Mouse (Mus musculus) spleen, embryonic (tissue): ENCODE results near the gene Robo1.

Experiments used
- CTCF ChIA-PET: fragments of 350-600 bp; sonication (Branson Sonifier 250); formaldehyde crosslinking; loops from one replicate; lab custom pipeline; 2022; lab: Charles Lee

Robo1 gene

DNA sequence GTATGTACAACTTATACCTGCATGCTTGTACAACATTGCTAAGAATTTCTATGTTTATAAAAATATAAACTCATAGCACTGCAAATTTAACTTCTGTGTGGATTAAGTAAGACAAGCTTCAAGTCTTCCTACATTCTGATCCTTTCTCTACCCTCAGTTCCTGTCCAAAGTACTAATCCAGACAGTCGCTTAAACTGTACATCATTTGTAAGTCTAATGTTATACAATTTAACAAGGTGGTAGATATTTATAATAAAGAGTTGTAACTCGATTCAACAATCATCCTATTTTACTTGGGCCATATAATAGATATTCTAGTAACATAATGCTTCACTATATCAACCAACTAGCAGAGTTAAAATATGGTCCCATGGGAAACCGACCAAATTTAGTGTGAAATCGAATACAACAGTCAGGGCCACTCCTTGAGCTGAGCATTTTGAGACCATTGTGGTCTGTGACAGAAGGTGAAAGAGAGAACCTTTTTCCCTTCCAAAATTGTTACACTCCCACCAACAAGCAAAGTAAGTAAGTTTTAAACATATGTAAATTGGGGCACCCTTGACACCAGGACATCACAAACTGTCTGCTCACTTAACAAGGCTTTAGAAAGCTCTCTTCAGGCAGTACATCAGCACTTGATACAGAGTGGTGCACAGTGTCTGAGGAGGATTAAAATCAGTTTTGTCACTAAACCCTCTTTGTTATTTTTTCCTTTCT lies 295.5 kb downstream of the Robo1 start:
- CTCF ChIA-PET, result no interaction called here

DNA sequence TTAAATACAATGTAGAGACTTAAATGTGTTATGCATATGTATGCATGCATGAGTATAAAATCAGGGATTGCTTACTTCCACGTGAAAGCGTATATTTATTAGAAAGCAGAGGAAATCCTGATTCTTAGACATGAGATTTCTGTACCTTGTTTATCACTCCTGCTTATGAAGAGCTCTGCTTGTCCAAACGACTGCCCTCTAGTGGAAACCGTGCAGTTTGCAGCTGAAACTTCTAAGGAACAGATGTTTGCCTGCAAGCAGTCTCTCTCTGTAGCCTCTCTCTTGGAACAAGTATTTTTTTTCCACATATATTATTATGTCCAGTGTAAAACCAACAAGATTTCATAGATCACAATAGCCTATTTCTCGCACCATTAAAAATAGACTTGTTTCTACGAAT lies 297.0 kb downstream of the Robo1 start:
- CTCF ChIA-PET, result interaction anchor here (0.5 kb wide), 1 partner anchor 97 kb away, joined by 3 read pairs; no protein-coding TSS in a partner anchor

DNA sequence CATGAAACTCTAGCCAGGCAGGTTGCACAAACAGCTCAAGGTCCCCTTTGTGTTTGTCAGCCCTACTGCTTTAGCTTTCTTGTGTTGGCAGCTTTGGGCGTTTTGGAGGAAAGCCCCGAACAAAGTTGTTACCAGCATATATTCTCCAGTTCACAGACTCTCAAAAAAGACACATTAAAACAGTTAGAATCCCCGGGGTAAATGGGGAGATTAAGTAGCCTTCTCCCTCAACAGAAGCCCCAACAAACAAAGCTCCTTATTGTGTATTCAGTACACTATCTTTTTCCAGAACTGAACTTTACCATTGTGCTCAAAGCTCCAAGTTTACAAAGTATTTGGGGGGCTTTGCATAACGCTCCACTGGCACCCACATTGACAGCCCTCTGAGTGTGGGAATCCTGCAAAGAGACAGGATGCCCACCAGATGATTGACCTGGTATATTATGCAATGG lies 302.6 kb downstream of the Robo1 start:
- CTCF ChIA-PET, result no interaction called here

DNA sequence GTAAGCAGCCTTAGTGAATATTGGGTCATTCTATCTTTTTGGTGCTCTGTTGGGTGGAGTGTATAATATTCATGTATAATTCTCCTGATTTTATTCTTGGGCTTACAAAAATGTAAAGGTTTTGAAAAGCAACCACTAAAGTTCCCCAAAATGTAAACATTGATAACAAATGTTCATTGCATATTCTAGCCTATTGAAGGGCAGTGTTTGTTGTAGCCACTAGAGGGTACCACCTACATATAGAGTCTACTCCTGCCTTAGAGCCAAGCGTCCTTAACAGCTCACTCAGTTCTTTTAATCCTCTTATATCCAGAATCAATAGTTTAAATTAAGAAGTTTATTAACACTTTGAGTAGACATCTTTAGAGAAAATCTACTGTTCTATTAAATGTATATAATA lies 306.8 kb downstream of the Robo1 start:
- CTCF ChIA-PET, result no interaction called here

DNA sequence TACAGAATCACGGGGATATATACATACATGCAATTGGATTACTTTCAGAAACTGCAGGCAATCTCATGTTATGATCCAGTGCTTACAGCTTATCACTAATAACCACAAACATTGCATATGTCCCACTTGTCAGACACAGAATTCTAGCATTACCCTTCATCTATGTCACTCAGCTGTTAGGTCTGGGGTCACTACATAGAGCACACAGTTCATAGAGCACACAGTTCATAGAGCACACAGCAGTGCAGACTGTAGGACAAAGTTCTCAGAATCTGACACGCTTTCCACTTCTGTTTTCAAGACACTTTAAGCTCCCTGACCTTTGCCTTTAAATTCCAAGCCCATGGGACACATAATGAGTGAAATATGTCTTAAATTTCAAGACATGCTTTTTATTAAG lies 307.3 kb downstream of the Robo1 start:
- CTCF ChIA-PET, result no interaction called here

DNA sequence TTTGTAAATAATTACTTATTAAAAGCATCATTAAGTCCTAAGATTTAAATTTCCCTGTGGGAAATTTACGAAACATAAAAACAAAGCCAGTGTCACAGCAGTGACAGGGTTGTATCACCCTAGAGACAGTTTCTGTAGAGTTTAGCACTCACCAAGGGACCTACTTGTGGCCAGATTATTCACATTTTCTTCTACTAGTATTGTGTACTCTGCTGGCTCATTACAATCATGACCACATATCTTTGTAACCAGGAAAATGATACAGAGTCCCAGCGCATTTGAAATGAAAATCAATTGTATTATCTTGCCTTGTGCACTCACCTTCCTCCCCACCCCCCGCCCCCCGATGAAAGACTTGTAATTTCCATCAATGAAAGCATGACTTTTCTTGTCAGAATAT lies 314.3 kb downstream of the Robo1 start:
- CTCF ChIA-PET, result no interaction called here

DNA sequence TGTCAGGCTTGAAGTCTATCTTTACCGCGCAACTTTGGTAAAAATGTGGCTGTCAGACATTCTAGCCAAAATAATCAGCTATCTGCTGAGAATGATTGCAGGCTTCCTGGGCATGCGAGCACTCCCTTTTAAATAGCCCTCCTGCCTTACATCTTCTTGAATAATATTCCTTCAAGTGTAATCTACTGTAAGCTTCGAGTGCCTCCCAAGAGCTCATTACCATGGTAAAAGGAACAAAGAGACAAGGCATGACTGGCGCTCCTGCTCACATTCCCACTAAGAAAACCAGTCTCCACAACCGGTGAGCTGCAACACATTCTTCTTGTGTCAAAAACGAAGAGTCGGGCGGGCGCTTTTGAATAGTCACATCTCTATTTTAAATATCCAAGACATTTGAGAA lies 314.8 kb downstream of the Robo1 start:
- CTCF ChIA-PET, result no interaction called here

DNA sequence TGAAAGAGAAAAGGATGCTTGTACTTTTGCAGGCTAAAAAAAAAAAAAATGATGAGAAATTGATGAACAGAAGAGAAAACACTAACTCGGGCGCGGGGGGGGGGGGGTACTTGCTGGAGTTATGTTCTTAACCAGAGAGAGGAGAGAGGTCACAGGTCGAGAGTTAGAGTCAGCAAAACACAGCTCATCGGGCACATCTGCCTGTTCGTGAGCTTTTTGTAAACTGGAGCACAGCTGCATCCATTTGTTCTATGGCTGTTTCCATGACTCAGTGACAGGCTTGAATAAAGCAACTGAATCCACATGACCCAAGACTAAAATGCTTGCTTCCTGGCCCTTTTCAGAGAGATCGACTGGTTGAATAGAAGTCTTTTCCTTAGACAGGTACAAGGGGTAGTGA lies 325.7 kb downstream of the Robo1 start:
- CTCF ChIA-PET, result no interaction called here

DNA sequence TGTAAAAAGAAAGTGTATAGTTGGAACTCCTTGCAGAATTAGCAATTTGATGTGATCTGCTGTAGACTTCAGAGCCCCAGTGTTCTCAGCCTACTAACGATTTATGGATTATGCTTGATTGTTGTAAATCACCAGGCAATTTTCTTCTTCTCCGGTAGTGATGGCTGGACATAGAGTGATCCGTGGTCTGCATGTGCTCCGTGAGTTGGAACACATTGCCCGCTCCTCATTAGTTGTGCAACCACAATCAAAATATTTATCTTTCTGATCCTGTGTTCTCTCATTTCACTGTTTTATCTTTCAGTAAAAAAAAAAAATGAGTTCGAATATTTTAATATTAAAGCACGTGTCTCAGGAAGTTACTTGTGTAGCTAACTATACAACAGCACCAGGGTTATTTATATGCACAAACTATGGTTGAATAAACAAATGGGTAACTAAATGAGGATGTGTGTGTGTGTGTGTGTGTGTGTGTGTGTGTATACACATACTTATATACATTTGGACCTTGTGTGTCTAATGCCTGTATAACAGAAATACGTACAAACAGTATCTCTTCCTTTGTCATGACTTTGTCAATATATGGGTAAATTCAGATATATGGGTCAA lies 331.3 kb downstream of the Robo1 start:
- CTCF ChIA-PET, result no interaction called here

DNA sequence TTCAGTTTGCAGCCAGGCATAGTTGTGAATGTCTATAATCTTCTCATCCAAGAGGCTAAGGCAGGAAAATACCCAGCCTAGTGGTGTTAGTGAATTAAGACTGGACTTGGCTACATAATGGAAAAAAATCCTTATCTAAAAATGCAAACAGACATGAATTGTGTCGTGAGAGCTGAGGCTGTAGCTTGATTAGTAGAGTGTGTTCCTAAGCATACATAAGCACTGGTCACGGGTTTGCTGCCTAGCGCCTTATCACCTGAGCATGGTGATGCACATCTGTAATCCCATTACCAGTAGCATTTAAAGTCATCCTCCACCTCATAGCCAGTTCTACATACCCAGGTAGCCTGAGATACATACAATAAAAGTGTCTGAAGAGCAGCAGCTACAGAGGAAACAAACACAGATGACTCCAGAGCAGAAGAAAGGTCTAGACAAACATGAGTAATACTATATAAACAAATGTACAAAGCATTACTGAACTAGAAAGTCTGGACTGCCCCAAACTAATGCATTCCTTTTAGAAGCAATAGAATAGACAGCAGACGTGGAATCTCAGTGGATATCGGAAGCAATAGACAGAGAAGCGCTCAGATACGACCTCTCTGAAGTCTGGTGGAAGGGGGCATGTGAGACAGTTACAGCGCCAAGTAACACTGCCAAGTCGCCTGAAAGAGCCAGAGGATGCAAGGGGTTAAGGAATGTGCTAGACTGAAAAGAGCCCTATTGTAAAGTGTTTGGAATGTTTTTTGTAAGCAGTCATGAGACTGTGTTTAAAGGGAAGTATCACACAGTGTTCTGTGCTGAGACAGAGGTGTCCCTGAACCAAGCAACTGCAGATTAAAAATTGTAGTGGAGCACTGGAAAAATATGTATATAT lies 333.1 kb downstream of the Robo1 start:
- CTCF ChIA-PET, result no interaction called here

DNA sequence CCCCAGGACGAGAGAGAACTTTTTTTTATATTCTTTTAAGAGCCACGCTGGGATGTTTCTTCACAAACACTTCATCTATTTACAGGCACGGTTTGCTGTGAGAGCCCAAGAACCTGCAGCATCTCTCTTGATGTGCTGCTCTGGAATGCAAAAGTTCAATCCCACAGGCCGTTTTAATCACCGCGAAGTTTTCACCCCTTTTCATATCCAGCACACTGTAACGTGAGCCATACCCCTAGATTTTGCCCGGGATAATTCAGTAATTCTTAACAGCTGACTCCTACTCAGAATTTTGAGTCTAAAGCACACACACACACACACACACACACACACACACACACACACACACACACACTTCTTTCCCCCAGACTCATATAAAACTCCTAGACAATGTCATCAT lies 337.8 kb downstream of the Robo1 start:
- CTCF ChIA-PET, result no interaction called here

DNA sequence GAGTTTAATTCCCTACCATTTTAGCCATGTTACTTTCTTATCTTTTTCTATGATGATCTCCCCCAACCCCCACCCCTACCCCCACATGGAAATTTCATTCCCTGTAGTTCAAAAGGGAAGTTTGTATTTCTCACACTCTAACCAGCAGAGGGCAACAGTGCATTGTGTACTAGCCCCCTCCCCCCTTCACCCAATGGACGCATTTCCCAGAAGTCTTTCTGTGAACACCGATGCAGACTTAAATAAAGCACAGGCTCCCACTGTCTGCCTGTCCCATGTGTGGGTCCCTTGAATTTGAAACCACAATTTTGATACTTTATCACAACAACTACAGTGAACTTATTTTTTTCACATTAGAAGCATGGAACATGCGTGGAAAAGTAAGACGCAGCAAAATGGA lies 341.2 kb downstream of the Robo1 start:
- CTCF ChIA-PET, result no interaction called here

DNA sequence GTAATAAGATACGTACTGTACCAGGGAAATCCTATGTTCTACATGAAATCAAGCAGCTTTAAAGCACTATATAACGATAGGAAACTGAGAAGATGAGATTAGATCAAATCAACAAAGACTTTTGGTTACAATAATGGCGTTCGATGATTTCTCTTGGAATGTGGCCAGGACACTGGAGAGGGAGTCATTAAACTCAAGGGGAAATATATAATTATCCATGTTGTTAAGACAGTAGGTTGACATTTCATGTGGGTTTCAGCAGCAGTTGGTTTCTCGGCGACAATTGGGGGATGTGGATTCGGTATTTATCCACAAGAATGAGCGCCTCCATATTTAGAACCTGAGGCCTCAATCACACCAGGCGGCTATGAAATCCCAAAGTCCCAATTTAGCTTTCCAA lies 347.3 kb downstream of the Robo1 start:
- CTCF ChIA-PET, result no interaction called here

DNA sequence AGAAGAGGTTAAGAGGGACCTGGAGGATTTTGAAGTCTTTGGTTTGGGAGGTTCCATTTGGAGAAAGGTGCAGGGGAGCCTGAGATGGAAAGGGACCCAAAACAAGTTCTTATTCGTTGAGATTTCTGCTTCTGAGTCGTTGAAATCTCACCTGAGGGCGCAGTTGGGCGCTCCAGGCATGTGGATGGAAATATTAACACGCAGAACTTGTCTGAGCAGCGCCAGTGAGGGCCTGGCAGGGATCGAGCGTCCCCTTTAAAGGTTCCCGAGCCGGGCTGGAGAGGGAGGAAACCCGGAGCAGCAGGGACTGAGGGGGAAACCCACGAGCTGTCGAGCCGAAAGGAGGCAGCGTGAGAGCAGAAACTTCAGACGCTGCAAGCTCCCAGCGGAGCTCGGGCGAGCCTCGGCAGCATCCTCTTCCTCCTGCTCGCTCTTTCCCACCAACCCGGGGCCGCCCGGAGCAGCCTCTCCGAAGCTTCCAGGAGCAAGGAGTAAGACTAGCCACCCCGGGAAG lies 354.8 kb downstream of the Robo1 start:
- CTCF ChIA-PET, result no interaction called here

DNA sequence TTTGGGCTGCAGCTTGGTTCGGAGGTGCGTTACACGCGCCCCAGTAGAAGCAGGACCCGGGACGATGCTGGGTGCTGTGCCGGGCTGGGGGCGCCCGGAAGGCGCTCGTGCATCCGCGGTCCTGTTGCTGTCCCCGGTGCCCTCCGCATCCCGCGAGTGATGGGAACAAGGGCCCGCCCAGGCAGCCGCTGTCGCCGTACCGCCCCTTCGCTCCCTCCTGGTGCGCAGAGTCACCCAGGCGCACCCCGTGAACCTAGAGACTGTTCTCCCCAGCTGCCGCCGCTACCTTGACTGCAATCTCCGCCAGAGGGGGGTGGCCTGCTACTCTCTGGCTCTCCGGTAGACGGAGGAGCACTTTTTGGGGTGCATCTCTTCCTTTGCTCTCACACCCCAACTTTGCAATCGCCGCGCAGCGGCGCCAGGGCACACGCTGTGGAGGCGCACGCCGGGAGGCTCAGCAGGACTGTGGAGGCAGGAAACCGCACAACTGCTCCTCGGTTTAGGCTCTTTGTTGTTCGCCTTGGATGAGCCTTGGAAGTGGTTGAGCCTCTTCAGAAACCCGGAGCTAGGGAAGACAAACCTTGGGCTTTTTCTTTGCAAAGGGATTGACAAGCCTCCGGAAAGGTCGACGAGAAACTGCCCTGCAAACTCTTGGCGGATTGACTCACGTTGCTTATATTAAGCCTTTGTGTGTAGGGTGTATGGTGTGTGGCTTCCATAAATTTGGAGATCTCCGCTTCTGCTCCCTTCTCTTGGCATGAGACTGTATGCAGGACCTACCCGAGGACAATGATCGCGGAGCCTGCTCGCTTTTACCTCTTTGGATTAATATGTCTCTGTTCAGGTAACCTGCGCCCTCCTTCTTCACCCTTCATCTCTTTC lies 355.5 kb downstream of the Robo1 start:
- CTCF ChIA-PET, result no interaction called here

DNA sequence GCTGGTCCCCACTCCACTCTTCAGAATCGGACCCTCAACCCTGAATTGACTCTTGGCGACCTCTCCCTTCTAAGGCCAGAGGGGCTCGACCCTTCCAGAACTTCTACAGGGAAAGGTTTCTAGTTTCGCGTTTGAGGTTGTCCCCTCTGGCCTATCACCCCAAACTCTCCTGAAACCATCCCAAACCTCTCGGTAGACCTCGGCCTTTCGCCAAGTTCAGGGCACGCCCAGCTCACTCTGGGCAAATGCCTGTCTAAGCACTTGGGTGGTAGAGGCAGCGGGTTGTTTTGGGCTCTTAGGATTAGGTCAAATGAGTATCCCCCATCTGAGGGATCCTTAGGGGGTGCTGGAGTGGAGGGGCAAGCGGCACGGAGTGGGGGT lies 356.1 kb downstream of the Robo1 start:
- CTCF ChIA-PET, result no interaction called here

DNA sequence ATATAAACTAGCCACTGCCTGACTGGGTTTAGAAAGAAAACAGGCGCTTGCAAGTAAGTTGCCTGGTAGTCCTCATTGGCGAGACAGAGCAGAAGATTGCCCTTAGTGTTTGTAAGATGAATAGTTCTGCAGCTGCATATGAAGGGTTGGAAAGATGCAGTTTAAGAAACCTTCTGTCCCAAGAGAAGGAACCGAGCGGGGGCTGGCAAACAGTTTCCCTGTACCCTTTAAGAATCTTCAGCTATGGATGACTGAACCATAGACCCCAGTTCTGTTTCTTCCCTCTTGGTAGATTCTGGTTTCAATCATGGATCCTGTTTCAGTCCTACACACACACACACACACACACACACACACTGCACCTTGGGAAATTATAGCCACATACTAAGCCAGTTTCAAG lies 356.7 kb downstream of the Robo1 start:
- CTCF ChIA-PET, result no interaction called here

DNA sequence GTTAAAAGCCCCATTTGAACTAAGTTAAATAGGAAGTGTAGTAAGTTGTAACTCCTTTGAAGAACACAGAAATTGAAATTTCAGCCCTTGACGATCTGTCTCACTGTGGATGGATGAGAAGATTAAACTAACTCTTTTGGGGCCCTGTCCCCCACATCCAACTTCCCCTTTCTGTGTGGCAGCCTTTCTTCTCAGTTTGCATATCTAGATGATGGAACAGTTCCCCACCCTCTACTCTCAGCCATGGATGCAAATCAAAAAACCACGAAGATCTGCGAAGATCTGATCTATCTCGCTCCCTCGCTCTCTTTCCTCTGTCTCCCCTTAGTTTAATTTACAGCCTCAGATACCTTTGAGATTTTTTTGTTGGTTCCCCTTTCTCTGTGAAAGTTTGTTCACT lies 357.3 kb downstream of the Robo1 start:
- CTCF ChIA-PET, result no interaction called here

DNA sequence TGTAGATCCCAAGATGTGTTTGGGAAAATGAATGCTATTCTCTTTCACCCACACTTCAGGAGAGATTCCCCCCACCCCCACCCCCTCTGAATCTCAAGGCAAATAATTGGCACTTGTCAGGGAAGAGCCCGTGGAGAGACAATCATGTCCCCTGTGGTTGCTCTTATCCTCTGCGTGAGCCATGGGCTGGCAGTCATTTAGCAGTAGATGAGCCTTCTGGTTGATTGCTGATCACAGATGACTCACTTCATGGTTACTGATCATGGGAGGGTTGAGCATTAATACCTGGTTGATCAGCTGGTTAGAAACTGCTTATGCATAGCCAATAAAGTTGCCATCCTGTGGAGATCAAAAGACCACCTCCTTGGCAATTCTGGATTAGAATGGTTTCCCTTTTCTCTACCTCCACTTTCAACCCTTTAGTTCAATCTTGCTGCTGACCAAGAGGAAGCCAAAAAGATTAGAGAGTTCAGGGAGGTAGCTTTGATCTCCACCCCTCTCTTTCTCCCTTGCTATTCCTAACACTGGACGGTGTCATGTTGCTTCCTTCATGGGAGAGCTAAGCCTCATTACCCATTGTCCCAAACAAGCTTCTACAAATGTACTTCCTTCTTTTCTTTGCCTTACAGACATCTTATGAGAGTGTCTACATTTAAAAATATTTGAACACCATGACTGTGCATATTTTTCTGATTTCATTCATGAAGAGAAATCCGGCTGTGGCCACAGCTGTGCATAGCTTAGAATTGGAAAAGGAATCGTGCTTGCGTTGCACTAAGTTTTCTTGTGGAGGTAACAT lies 362.3 kb downstream of the Robo1 start:
- CTCF ChIA-PET, result no interaction called here

DNA sequence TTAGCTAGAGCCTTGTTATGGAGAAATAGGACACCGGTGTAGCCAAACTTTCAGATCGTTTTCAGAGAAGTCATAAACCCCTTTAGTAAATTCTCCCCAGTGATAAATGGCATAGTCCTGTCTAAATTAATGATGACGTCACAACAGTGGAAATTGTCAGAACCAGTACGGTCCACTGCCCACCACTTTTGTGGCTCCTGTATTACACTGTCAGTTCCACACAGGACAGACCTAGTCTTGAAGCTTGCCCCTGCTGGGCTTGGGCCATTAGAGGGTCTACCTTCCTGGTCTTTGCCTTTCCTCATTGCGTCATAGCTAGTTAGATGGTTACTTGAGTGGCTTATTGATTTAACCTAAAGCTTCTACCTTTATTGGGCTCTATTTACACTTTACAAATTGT lies 369.1 kb downstream of the Robo1 start:
- CTCF ChIA-PET, result no interaction called here

DNA sequence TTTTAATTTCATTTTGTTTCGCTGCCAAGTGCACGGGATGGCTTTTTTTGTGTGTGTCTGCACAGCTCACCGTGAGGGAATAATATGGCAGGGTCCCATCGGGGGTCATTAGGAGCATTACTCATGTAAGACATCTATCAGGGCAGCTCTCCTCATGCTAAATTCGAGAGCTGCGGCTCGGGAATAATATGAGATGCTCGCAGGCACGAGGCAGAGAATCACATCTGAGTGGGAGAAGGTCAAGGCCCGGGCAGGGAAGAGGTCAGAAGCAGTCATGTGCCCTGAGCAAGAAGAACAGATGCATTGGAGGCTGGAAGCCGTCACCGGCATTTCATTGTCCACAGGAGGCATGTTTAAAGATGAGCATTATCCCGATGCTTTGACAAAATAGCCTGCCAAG lies 370.3 kb downstream of the Robo1 start:
- CTCF ChIA-PET, result no interaction called here
